Mouse (Mus musculus) R1 (cell line): Measurements from ENCODE around the gene Actn4.

Source experiments
- DNase-seq: peaks from one replicate; pipeline ENCODE4 v3.0.0-alpha.2; 2018; ENCODE audit warnings: low read depth, low spot score

Actn4 gene

DNA sequence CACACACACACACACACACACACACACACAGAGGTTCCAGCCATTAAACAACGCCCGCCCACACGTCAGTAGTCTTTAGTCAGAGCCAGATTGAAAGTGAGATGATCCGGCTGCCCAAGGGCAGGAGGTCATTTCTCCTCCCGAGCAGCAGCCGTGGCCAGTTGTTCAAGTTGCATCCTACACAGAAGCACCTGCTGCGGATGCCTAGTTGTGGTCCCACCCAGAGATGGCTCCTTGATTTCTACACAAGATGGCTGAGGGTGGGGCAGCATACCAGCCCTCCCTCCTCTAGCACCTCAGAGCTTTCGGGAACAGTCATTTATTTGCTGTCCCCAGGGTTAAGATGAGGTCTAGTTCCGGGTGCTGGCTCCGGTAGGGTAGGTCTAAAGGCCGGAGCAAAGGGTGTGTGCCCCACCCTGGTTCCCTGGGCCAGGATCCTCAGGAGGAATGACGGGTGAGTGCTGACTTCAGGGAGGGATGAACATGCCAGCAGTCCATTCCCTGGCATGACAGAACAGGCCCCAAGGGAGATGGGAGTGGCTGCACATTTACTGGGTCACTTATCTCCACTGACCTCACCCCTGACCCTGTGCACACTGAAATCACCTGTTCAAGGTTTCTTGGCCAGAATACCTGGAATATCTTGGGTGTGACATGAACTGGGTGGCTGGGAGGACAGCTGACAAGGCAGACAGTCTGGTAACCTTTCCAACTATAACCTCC, 7.7 kb upstream of the Actn4 start:
- peak; percentile 95 for DNase-seq

DNA sequence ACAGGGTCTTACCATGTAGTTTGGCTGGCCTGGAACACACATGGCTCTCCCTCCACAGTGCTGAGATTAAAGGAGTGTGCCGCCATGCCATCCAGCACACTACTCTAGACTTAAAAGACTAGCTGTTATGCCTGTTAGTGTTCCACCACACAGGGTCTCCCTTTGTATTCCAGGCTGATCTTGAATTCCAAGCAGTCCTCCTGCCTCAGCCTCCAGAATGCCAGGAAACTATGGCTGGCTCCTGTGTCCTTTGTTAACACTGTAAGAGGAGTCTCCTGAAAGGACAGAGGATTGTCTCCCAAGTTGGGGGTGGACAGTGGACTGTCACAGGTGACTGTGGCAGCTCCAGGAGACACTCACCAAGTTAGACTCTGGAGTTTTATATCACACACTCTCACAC, 7.1 kb upstream of the Actn4 start:
- DNase-seq = peak; percentile 72

DNA sequence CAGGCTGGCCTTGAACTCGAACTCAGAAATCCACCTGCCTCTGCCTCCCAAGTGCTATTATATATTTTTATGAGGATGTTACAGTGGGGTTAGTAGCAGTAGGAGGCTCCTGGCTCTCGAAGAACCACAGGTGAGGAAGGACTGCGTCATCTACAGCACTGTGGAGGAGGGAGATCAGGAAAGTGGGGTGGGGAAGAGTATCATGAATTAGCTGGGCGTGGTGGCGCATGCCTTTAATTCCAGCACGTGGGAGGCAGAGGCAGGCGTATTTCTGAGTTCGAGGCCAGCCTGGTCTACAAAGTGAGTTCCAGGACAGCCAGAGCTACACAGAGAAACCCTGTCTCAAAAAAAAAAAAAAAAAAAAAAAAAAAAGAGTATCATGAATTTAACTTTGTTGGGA, 6.0 kb upstream of the Actn4 start:
- peak; percentile 87 for DNase-seq

DNA sequence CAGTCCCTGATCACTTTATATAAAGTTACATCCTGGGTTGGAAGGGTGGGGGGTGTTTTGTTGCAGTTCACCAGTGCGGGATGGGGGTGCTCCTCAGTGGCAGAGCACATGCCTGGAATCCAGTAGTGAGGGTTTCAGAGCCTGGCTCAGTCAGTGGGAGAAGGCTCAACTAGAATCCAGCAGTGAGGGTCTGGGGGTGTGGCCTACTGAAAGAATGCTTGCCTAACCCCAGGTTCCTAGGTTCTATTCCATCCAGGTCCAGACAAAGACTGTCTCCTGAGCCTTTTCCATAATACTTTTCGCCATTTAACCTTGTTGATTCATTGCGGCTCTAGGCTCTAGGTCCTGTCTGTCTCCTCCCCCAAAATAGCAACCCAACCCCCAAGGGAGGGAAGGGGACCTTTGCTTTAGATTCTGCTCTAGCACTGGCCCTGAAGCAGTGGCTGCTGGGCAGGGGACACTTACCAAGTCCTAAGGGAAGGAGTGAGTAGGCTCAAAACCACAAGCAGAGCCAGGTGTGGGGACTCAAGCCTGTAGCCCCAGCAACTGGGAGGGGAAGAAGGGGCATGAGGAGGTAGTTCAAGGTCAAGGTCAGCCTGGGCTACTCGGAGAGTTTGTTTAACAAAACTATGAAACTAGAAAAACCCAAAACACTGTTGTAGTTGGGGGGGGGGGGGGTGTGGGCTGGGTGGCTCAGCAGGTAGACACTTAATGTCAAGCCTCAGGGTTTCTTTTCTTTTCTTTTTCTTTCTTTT, 4.8 kb upstream of the Actn4 start:
- peak; percentile 98 for DNase-seq

DNA sequence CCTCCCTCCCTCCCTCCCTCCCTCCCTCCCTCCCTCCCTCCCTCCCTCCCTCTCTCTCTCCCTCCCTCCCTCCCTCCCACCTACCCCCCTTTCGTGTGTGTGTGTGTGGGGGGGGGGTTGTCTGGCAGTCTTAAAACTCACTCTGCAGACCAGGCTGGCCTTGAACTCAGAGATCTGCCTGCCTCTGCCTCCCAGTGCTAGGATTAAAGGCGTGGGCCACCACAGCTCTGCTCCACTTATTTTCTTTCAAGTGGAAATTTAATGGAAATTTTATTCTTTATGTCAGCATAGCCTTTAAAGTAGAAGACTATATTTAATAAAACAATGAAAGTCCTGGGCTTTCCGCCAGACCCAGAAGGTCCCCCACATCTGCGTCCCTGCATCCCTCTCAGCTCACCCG, 4.0 kb upstream of the Actn4 start:
- DNase-seq = peak; percentile 80

DNA sequence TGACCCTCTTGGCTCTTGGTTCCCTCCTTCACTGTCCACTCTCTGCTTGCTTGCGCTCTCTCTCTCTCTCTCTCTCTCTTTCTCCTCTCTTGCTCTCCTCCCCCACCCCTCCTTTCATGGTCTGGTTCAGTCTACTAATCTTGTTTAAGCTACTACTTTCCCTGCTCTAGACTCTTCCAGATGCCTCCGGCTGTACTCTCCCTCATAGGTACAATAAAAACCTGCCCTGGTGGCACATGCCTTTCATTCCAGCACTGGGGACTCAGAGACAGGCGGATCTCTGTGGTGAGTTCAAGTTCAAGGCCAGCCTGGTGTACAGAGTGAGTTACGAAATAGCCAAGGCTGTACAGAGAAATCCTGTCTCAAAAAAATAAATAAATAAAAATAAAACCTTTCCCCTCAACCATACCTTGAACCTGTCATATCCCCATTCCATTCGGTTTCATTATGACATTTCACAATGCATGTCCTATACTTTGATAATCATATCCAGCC, 3.3 kb upstream of the Actn4 start:
- peak; percentile 79 for DNase-seq

DNA sequence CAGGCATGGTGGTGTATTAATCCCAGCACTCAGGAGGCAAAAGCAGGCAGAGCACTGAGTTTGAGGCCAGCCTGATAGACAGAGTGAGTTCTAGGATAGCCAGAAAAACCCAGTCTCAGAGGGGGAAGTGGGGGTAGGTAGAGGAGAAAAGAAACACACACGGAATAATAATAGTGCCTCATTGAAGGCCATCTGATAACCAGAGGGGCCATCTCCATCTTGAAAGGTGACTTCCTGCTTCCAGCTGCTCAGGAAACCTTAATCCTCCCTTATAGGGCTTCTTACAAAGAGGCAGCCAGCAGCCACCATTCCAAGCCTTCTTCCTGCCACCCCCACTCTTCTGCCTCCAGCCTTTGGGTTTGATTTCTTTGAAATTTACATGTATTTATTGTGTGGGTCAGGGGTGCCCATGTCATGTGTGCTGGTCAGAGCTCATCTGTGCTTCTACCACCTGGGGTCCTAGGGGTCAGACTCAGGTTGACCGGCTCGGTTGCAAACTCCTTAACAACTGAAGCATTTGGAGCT, 1.3 kb upstream of the Actn4 start:
- peak; percentile 97 for DNase-seq

DNA sequence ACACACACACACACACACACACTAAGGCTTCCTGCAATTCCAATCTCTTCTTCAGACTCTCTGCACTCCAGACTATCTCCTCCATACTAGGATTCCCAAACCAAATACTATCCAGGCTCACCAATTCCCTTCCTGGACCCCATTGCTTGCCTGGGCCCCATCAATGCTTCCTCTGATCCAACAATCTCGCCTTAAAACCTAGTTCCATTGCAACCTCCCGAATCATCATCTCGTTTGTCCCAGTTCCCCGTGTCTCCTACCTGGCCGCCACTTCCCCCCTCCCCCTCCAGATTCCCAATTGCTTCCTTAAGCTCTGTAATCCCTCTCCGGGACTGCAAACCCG, 585 bp downstream of the Actn4 start:
- DNase-seq = peak; percentile 56

DNA sequence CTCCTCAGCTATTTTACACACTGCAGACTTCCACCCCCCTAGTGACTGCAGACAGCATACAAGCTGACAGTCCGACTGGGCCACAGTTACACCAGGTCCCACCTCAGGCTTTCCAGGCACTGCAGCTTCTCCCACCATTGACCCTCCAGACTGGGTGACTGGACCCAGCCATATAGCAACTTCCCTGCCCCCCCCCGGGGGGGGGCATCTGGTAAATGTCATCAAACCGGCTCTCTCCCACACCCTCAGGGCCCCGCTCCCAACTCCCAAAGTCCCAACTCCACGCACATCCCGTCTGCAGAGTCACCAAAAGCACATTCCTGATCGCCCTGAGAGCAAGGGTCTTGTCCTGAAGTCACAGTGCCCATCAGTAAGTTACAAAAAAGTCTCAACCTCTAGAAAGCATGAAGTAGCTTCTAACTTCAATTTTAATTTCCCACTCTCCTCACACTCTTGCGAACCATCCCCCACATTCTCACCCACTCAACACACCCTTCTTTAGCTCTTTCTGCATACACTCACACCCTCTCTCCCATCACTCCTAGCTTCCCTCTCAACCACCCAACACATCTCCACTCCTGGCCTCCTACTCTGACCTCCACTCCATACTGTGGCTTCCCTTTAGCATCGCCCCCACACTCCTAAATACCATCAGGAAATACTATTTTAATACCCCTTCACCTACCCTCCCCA, 1.6 kb downstream of the Actn4 start:
- no peak for DNase-seq

DNA sequence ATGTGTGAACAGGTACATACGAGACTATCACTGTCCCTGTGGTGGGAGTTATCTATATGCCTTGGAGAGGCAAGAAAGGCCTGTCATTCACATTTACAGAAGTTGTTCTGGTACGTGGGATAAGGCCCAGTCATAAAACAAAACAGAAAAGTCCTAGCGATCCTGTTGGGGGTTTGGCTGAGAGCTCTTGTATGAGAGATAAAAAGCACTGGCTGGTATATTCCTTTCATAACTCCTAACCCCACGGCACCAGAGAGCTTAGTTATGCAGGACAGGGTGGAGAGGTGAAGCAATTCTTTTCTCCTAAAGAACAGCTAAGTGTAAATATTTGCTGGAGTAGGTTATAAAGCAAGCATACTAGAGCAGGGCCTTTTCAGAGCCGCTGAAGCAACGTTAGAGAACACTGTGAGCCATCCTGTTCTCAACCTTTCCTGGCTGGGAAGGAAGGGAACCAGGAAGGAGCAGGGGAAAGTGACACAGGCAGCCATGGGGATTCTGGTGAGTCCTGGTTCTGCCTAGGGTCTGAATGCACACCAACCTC, 2.6 kb downstream of the Actn4 start:
- DNase-seq = no peak

DNA sequence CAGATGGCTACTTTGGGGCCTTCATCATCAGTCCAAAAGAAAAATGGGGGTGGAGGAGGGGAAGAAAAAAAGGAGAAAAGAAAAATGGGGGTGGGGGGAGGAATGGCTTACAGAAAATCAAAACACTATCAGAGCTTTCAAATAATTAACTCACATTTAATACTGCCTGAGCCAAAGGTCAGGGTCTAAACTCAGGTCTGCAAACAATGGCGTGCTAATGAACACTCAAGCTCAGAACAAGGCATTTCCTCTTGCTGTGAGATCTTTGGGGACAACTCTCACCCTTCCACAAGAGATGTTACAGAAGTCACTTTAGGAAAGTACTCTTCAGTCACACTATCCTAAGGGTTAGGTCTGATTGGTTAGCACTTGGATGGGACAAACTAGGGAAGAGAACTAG, 3.4 kb downstream of the Actn4 start:
- no peak for DNase-seq

DNA sequence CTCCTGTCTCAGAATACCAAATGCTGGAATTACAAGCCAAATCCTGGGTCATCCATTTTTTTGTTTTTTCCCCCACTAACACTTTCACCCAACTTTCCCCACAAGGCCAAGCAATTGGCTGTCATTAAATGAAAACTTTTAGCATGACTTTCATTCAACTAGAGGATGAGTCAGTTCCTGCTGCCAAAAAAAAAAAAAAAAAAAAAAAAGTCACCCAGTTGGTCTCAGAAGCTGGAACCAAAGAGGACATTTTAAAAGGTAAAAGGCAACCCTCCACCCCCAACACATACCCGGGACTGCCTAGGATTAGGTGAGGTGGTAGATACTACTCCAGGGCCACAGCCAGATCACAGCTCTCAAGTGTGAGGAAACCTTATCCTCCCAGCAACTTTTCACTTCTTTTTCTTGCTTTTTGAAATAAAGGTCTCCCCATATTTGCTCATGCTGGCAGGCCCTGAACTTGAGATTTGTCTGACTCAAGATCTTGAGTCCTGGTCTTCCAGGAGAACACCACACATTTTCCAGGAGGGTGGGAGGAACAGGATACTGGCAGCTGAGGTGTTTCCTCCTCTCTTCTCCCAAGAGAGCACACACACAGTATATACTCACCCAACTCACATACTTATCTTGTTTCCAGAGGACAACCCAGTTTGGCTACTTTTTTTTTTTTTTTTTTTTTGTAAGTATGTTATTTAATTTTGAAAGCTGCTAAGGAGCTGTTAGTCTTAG, 4.0 kb downstream of the Actn4 start:
- DNase-seq = no peak

DNA sequence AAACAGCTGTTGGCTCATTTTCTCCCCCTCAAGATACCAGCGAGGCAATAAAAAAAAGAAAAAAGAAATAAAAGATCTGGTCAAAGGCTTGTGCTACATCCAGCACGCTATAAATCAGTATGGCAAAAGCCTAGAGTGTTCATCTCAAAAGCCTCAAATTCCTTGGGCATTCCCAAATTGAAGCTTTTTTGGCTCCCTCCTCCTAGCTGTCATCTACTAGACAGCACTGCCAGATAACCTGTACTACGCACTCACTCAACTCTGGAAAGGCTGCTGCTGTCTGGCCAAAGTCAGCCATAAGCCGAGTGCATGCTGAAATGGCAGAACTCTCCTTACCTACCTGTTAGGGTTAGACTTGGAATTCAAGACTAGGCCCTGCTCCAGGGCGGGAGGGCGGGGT, 4.9 kb downstream of the Actn4 start:
- DNase-seq = no peak

DNA sequence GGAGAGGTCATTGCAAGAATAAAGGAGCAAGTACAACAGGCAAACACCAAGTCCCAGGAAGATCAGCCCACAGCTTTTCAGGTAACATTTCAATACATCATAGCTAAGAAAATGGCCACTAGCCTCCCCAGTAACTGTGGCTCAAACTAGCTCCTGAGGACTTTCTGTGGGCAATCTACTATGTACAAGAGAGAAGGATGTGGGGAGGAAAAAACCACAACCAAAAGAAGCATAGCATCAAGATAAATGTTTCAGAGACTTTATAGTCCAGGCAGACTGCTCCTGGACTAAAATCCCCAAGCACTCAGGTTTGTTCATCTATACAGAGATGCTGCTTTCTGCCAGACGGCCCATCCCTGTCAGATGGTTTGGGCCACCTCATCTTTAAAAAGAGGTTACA, 5.9 kb downstream of the Actn4 start:
- DNase-seq = no peak

DNA sequence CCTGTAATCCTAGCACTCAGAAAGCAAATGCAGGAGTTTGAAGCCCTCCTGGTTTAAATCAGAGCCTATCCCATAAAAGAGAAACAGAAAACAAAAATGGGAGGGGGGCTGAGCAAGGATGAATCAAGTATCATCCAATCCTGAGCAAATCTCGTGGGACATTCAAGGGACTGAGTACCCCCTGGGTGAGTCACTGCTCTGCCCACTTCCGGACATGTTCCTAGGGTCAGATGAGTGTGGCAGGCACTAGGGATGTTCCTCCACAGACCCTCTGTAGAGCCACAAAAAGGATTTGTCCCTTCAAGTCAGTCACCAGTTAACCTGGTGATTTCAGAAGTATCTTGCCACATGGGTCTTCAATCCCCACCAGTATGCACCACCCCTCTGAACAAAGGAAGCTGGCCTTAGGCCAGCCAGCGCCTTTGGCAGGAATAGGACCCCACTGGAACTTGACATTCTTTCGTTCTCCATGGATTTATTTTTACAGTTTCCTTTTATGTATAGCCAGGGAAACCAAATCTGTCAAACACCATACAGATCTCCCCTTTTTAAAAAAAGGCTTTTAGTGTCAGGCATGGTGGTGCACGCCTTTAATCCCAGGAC, 6.7 kb downstream of the Actn4 start:
- no peak for DNase-seq

DNA sequence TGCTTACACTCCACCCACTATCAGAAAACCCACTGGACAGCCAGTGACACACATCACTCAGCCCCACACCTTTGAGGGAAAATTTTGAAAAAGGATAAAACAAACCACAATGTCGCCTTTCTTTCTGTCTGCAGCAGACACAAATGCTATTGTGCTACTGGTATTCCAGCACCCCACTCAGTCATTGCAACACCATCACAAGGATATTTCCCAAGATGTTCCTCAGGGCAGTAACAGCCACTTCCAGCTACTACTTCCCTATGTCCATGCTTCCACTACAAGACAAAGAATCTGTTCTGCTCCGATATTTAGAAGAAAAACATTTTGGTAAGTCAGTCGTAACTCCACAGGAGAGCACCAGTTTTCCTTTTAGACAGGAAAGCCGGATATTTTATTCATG, 7.4 kb downstream of the Actn4 start:
- DNase-seq = no peak

DNA sequence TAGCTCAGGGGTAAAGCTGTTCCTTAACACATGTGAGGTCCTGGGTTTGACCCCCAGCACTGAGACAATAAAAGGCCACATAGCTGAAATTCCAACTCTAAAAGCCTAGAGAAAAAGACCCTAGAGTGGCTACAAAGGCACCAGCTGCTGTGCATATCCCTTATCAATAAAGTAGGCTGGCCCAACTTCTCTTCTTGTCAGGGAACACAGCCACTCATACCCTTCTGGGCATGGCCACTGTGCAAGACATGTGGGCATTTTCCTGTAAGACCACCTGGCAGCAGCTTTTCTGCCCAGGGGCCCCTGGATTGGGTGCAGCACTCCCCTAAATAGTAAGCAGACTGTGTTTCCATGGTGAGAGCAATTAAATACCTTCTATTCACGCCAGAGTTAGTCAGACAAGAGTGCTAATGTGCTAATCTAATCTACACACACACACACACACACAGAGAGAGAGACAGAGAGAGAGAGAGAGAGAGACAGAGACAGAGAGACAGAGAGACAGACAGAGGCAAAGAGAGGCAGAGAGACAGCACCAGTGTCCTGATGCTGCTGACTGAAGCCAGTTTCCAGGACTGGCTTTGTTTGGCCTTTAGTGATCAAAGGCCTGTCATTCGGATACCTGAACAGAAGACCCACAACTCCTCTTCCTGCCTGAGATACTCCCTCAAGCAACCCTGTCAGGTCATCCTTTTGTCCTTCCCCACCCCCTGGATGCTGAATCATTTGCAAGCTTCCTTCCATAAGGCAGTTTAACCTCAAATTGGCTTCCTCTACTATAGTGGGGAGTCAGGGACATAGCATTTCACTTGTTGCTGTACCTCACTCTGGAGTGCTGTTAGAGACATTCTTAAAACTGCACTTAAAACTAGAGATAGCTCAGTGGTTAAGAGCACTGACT, 8.4 kb downstream of the Actn4 start:
- peak; percentile 83 for DNase-seq

DNA sequence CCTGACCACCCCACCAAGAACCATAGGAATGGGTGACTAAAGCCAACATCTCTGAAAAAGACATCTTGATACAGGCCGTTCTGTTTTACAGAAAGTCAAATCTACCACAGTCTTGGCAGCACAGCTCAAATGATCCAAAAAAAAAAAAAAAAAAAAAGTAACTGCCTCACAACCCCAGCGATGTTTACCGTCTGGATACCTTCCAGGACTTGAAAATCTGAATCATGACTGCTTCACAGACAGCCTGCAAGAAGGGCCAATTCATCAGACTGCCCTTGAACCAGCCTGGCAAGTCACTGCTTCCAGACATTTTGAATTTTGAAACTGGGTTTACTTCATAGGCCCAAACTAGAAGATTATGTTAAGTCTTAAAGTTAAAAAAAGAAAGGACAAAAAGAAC, 9.4 kb downstream of the Actn4 start:
- no peak for DNase-seq

DNA sequence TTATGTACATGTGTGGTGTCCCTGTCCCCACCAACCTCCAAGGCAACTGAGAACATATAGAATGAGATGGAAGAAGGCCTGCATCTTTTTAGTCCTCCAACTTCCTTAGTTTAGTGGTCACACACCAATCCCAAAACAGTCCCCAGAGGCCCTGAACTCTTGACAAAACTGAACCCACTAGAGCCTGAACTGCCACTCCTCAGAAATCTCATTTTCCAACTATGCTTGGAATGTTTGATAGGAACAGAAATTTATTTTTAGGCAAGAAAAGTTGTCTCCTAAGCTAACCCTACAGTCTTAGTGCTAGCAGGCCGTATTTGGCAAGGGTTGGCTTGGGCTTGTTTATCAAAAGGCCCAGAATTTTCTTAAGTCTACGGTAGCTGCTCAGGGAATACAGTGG, 10.4 kb downstream of the Actn4 start:
- no peak for DNase-seq
